Comparison of ENCODE assay signal across 27 mouse cellular contexts in genomic region chr2:152077337-152077736, GRCm38 (mm10). TPM values are rescaled to one million over a fixed set of nuclear protein-coding genes. Genes with fewer than 3 reads are reported as not detected.
A peak's percentile ranks its signal among the peaks of the same experiment; 100 is the strongest.
DNase-seq lines count a peak whose midpoint lies in the region; ATAC-seq and TF ChIP-seq lines count a peak whose summit lies in the region.
"Had no signal": no experiment of that assay in that cellular context is flagged by ENCODE, and none has a peak within 500 bp of the region (broad histone marks: within the 10 kb centered on the region; RNA-seq: fewer than 3 reads in every experiment).

No protein-coding gene starts in this region.

- peaks cover 41% of the 10 kb centered on the region for H3K4me1 ChIP-seq in hindbrain, embryonic 13.5 days (replicated peaks)
- H3K4me1 ChIP-seq in hindbrain, postnatal 0 days (ENCODE audit: insufficient read depth, low read length), result peaks cover 8% of the 10 kb centered on the region; the same call in 1 of the 2 replicates

- no peak overlapping the region for H3K4me2 ChIP-seq in hindbrain, embryonic 13.5 days
- no peak overlapping the region for H3K4me2 ChIP-seq in hindbrain, postnatal 0 days (ENCODE audit: low read depth, low read length)
- H3K4me2 ChIP-seq: heart, embryonic 11.5 days; hindbrain, embryonic 12.5 days had no signal

- H3K4me3 ChIP-seq in hindbrain, embryonic 13.5 days, result no peak overlapping the region
- H3K4me3 ChIP-seq in hindbrain, postnatal 0 days (ENCODE audit: low read length), result no peak overlapping the region
- H3K4me3 ChIP-seq: forebrain, embryonic 10.5 days; hindbrain, embryonic 12.5 days had no signal

- peak overlapping the region; percentile 43 for H3K9ac ChIP-seq in hindbrain, embryonic 13.5 days
- no peak overlapping the region for H3K9ac ChIP-seq in hindbrain, postnatal 0 days (replicated peaks; ENCODE audit: low read length)
- H3K9ac ChIP-seq: hindbrain, embryonic 12.5 days had no signal

- H3K27ac ChIP-seq in hindbrain, embryonic 13.5 days, result no peak overlapping the region; the same call in 1 of the 2 replicates
- H3K27ac ChIP-seq in hindbrain, postnatal 0 days, result no peak overlapping the region
- H3K27ac ChIP-seq: forebrain, embryonic 10.5 days; hindbrain, embryonic 12.5 days had no signal

- no peaks in the 10 kb centered on the region for H3K36me3 ChIP-seq in hindbrain, embryonic 13.5 days
- no peaks in the 10 kb centered on the region for H3K36me3 ChIP-seq in hindbrain, postnatal 0 days (ENCODE audit: insufficient read depth, low read length)
- H3K36me3 ChIP-seq: forebrain, embryonic 10.5 days; G1E; hindbrain, embryonic 12.5 days had no signal

- WGBS in hindbrain, embryonic 13.5 days, result 71% methylated on average over 3 of the region's 3 CpGs
- 74% methylated on average over 3 of the region's 3 CpGs for WGBS in hindbrain, postnatal 0 days

- H3K27me3 ChIP-seq in hindbrain, embryonic 13.5 days, result peaks cover 17% of the 10 kb centered on the region; the same call in 1 of the 2 replicates
- H3K27me3 ChIP-seq in hindbrain, postnatal 0 days (ENCODE audit: insufficient read depth, low read length), result no peaks in the 10 kb centered on the region

- no peak for ATAC-seq in hindbrain, embryonic 13.5 days (ENCODE audit: low FRiP score)
- no peak for ATAC-seq in hindbrain, postnatal 0 days
- ATAC-seq: forebrain, embryonic 14.5 days; hindbrain, embryonic 16.5 days; inflammation-experienced regulatory T-cells, adult 6 months; intestine, postnatal 0 days had no signal

- no peak for TF ChIP-seq CTCF in hindbrain, postnatal 0 days (IDR thresholded peaks at IDR 0.05; ENCODE audit: low read depth)

- no peaks in the 10 kb centered on the region for H3K9me3 ChIP-seq in hindbrain, embryonic 13.5 days
- H3K9me3 ChIP-seq in hindbrain, postnatal 0 days (ENCODE audit: low read length), result no peaks in the 10 kb centered on the region
- H3K9me3 ChIP-seq: forebrain, embryonic 10.5 days; G1E; hindbrain, embryonic 12.5 days had no signal

- DNase-seq in cerebellum, adult 9-11 months, result peak; percentile 2
- DNase-seq in cerebellum, adult 11-12 months, result no peak
- no peak for DNase-seq in hindbrain, postnatal 0 days (ENCODE audit: low spot score)
- DNase-seq in NIH3T3 (ENCODE audit: low read depth), result peak; percentile 10
- no peak for DNase-seq in ovary, adult 18-20 months (ENCODE audit: low spot score)
- DNase-seq: adrenal gland, postnatal 10 days; B cell, adult 2 months; cerebellum, adult 11 months; cerebellum, adult 8-10 months; gastrocnemius, postnatal 25 days; kidney, adult 2 months had no signal

RNA-seq across cellular contexts. Expression of gene Scrt2, which starts 4.0 kb away (rescaled TPM):
- polyA plus RNA-seq in hindbrain, embryonic 13.5 days (2015; fragmentation: Nextera tagmentation; extraction: Ambion mirVana), result 24.0 and 27.8 TPM in 2 replicates
- 13.3 and 18.4 TPM in 2 replicates for total RNA-seq in hindbrain, postnatal 0 days (2014; rRNA removed)
- 4.1 and 4.4 TPM in 2 replicates for polyA plus RNA-seq in hindbrain, postnatal 0 days (2015; fragmentation: Nextera tagmentation; extraction: Ambion mirVana)
- total RNA-seq: CH12.LX; gastrocnemius, adult 8-10 months; gastrocnemius, postnatal 25 days; heart, adult 8-10 months; heart, postnatal 25 days; hematopoietic stem cell, adult 5-6 weeks had no signal
- polyA plus RNA-seq: G1E; heart, embryonic 14.5 days; heart, postnatal 0 days; inflammation-experienced regulatory T-cells, adult 6 months; intestine, postnatal 0 days; kidney, adult 2 months had no signal

RNA-seq across cellular contexts. Expression of gene Srxn1, which starts 28.0 kb away (rescaled TPM):
- polyA plus RNA-seq in hindbrain, embryonic 13.5 days (2015; fragmentation: Nextera tagmentation; extraction: Ambion mirVana), result 16.1 and 16.8 TPM in 2 replicates
- 51.7 and 54.5 TPM in 2 replicates for total RNA-seq in hindbrain, postnatal 0 days (2014; rRNA removed)
- 26.4 and 26.8 TPM in 2 replicates for polyA plus RNA-seq in hindbrain, postnatal 0 days (2015; fragmentation: Nextera tagmentation; extraction: Ambion mirVana)
- total RNA-seq: CH12.LX had no signal

Comparison
In these comparisons a context has a peak if more than half of its experiments do, and no peak if none do; other contexts are left out.
1. DNase-seq: peak in cerebellum, adult 9-11 months (single experiment) and NIH3T3 (single experiment); none in cerebellum, adult 11-12 months (single experiment), hindbrain, postnatal 0 days (single experiment) and ovary, adult 18-20 months (single experiment).